ENCODE assay signal across 8 mouse cellular contexts in genomic region chr5:122502077-122502941, GRCm38 (mm10). TPM values are rescaled to one million over a fixed set of nuclear protein-coding genes. Genes with fewer than 3 reads are reported as not detected.
A peak's percentile ranks its signal among the peaks of the same experiment; 100 is the strongest.
DNase-seq lines count a peak whose midpoint lies in the region; ATAC-seq and TF ChIP-seq lines count a peak whose summit lies in the region.

Gene Atp2a2 (minus strand): TSS chr5:122502225.

- peak; percentile 91 for ATAC-seq in heart, embryonic 11.5 days (replicated peaks; ENCODE audit: insufficient number of reproducible peaks, low FRiP score, low TSS enrichment)
- peak; percentile 96 for ATAC-seq in kidney, embryonic 16.5 days (ENCODE audit: low FRiP score, low TSS enrichment)

- no peak for TF ChIP-seq CTCF in bone marrow macrophage, adult 2 months (IDR thresholded peaks at IDR 0.05; ENCODE audit: low read depth, low read length)
- TF ChIP-seq CTCF in embryonic fibroblast, embryonic 13.5 days (IDR thresholded peaks at IDR 0.05; ENCODE audit: borderline replicate concordance, insufficient read depth, low read length), result no peak
- TF ChIP-seq CTCF in liver, adult 2 months (IDR thresholded peaks at IDR 0.05; ENCODE audit: low read depth, low read length), result peak; percentile 30

- DNase-seq in A20 (ENCODE audit: low read depth, low spot score), result peak; percentile 93
- DNase-seq in liver, adult 2 months (ENCODE audit: extremely low read depth, low read depth, low spot score), result peak; percentile 58
- DNase-seq in splenic B cell, adult 2 months (ENCODE audit: low read depth, low spot score), result peak; percentile 93

- TF ChIP-seq POLR2A in bone marrow macrophage, adult 2 months (IDR thresholded peaks at IDR 0.05; ENCODE audit: borderline replicate concordance, low read depth, low read length), result peak; percentile 19; the same call in 1 of the 2 replicates
- peak; percentile 88 for TF ChIP-seq POLR2A in embryonic fibroblast, embryonic 13.5 days (IDR thresholded peaks at IDR 0.05; ENCODE audit: low read depth, low read length)
- TF ChIP-seq POLR2A in liver, adult 2 months (IDR thresholded peaks at IDR 0.05; ENCODE audit: extremely low read depth, insufficient read depth, low read length), result peak; percentile 94
- TF ChIP-seq POLR2A in myocyte (IDR thresholded peaks at IDR 0.05; ENCODE audit: insufficient read length, low read depth), result peak; percentile 80

- WGBS in heart, embryonic 11.5 days (ENCODE audit: insufficient replicate concordance), result under 1% methylated on average over 75 of the region's 113 CpGs
- WGBS in kidney, embryonic 16.5 days, result 0% methylated on average over 62 of the region's 113 CpGs
- WGBS in liver, adult 2 months, result under 1% methylated on average over 61 of the region's 113 CpGs

- peak within 1 kb of the TSS; percentile 98 for H3ac ChIP-seq in myocyte (ENCODE audit: control insufficient read depth, insufficient read length)

- peaks cover 13% of the 10 kb centered on the region; the same call in 1 of the 2 replicates for H3K79me2 ChIP-seq in liver, adult 2 months (ENCODE audit: control insufficient read depth, insufficient read depth, low read length)
- H3K79me2 ChIP-seq in myocyte (ENCODE audit: control insufficient read depth, insufficient read depth), result peaks cover 39% of the 10 kb centered on the region

- H3K27me3 ChIP-seq in heart, embryonic 11.5 days (ENCODE audit: control insufficient read depth, insufficient read depth, low read length), result no peaks in the 10 kb centered on the region
- H3K27me3 ChIP-seq in kidney, embryonic 16.5 days (ENCODE audit: insufficient read depth, low read length), result no peaks in the 10 kb centered on the region
- H3K27me3 ChIP-seq in liver, adult 2 months (ENCODE audit: control insufficient read depth, insufficient read depth, low read length), result no peaks in the 10 kb centered on the region
- H3K27me3 ChIP-seq in myocyte (ENCODE audit: control insufficient read depth, insufficient read depth, insufficient read length), result no peaks in the 10 kb centered on the region
- no peaks in the 10 kb centered on the region for H3K27me3 ChIP-seq in splenic B cell, adult 2 months (ENCODE audit: control insufficient read depth, insufficient read depth, low read length, poor library complexity, severe bottlenecking)

- peak within 1 kb of the TSS; percentile 91 for H3K4me3 ChIP-seq in bone marrow macrophage, adult 2 months (ENCODE audit: insufficient read depth, low read length)
- peak within 1 kb of the TSS; percentile 95 for H3K4me3 ChIP-seq in embryonic fibroblast, embryonic 13.5 days (ENCODE audit: insufficient read depth, low read length)
- H3K4me3 ChIP-seq in heart, embryonic 11.5 days (ENCODE audit: low read depth, low read length), result peak within 1 kb of the TSS; percentile 82
- peak within 1 kb of the TSS; percentile 88 for H3K4me3 ChIP-seq in kidney, embryonic 16.5 days (ENCODE audit: low read length)
- H3K4me3 ChIP-seq in liver, adult 2 months (ENCODE audit: insufficient read depth, low read depth, low read length), result peak within 1 kb of the TSS; percentile 99
- H3K4me3 ChIP-seq in myocyte, result peak within 1 kb of the TSS; percentile 83

- 0 out of 2 replicates have a peak, but pooled peaks cover 3% of the 10 kb centered on the region for H3K36me3 ChIP-seq in heart, embryonic 11.5 days (ENCODE audit: control insufficient read depth, insufficient read depth, low read length)
- no peaks in the 10 kb centered on the region for H3K36me3 ChIP-seq in kidney, embryonic 16.5 days (ENCODE audit: insufficient read depth, low read length)
- peaks cover 13% of the 10 kb centered on the region for H3K36me3 ChIP-seq in liver, adult 2 months (ENCODE audit: control insufficient read depth, insufficient read depth, low read length)
- H3K36me3 ChIP-seq in myocyte (ENCODE audit: control insufficient read depth, insufficient read depth), result peaks cover 8% of the 10 kb centered on the region
- peaks cover 2% of the 10 kb centered on the region for H3K36me3 ChIP-seq in splenic B cell, adult 2 months (ENCODE audit: control insufficient read depth, insufficient read depth, low read length, poor library complexity, severe bottlenecking)

- peak within 1 kb of the TSS; percentile 100 for H3K9ac ChIP-seq in heart, embryonic 11.5 days (ENCODE audit: low read depth, low read length)
- H3K9ac ChIP-seq in kidney, embryonic 16.5 days (replicated peaks; ENCODE audit: low read length), result peak within 1 kb of the TSS; percentile 99
- peak within 1 kb of the TSS; percentile 99 for H3K9ac ChIP-seq in liver, adult 2 months (ENCODE audit: low read depth, low read length)

- peaks cover 3% of the 10 kb centered on the region; the same call in 1 of the 2 replicates for H3K9me3 ChIP-seq in heart, embryonic 11.5 days (replicated peaks; ENCODE audit: control insufficient read depth, low read length)
- peaks cover 5% of the 10 kb centered on the region; the same call in 1 of the 2 replicates for H3K9me3 ChIP-seq in kidney, embryonic 16.5 days (ENCODE audit: low read length)

- peak within 1 kb of the TSS; percentile 94 for H3K4me2 ChIP-seq in heart, embryonic 11.5 days
- peak within 1 kb of the TSS; percentile 75 for H3K4me2 ChIP-seq in kidney, embryonic 16.5 days (replicated peaks; ENCODE audit: low read depth, low read length)
- peak within 1 kb of the TSS; percentile 90 for H3K4me2 ChIP-seq in myocyte (ENCODE audit: low read depth)

- peak within 1 kb of the TSS; percentile 91 for H3K27ac ChIP-seq in bone marrow macrophage, adult 2 months (ENCODE audit: insufficient read depth, low read depth, low read length)
- peak within 1 kb of the TSS; percentile 97 for H3K27ac ChIP-seq in embryonic fibroblast, embryonic 13.5 days (ENCODE audit: insufficient read depth, low read length)
- peak within 1 kb of the TSS; percentile 95 for H3K27ac ChIP-seq in heart, embryonic 11.5 days (ENCODE audit: low read depth, low read length)
- peak within 1 kb of the TSS; percentile 99 for H3K27ac ChIP-seq in kidney, embryonic 16.5 days (ENCODE audit: low read length)
- peak within 1 kb of the TSS; percentile 95 for H3K27ac ChIP-seq in liver, adult 2 months (replicated peaks; ENCODE audit: insufficient read depth, low read depth, low read length)

- peaks cover 13% of the 10 kb centered on the region for H3K4me1 ChIP-seq in bone marrow macrophage, adult 2 months (ENCODE audit: control insufficient read depth, insufficient read depth, low read length)
- H3K4me1 ChIP-seq in embryonic fibroblast, embryonic 13.5 days (ENCODE audit: control insufficient read depth, insufficient read depth, low read length), result peaks cover 5% of the 10 kb centered on the region
- H3K4me1 ChIP-seq in heart, embryonic 11.5 days (ENCODE audit: control insufficient read depth, insufficient read depth, low read length), result peaks cover 21% of the 10 kb centered on the region
- peaks cover 34% of the 10 kb centered on the region for H3K4me1 ChIP-seq in kidney, embryonic 16.5 days (ENCODE audit: insufficient read depth, low read length)
- H3K4me1 ChIP-seq in liver, adult 2 months (ENCODE audit: control insufficient read depth, insufficient read depth, low read length), result peaks cover 13% of the 10 kb centered on the region; the same call in 1 of the 2 replicates

TF ChIP-seq in myocyte, 11 proteins besides CTCF, POLR2A, EP300 and RAD21:
- TF ChIP-seq POLR2AphosphoS2 (IDR thresholded peaks at IDR 0.05; ENCODE audit: insufficient read length, low read depth) (peak; percentile 82), CEBPB (IDR thresholded peaks at IDR 0.05; ENCODE audit: insufficient read depth, poor library complexity, severe bottlenecking) (no peak), SRF (IDR thresholded peaks at IDR 0.05; ENCODE audit: control insufficient read depth, insufficient read length, low read depth) (no peak), TCF3 (IDR thresholded peaks at IDR 0.05; ENCODE audit: insufficient read length, low read depth) (no peak), MYOD1 (IDR thresholded peaks at IDR 0.05; ENCODE audit: control insufficient read depth in 1 of 3, insufficient read length in 2 of 3, low read depth in 2 of 3) (peak in 1 of 3 experiments; percentile 39), MAX (IDR thresholded peaks at IDR 0.05; ENCODE audit: low read depth) (no peak), REST (IDR thresholded peaks at IDR 0.05; ENCODE audit: insufficient read depth, insufficient read length) (peak; percentile 15), USF1 (IDR thresholded peaks at IDR 0.05; ENCODE audit: low read depth) (no peak), MYOG (IDR thresholded peaks at IDR 0.05; ENCODE audit: control insufficient read depth in 1 of 3, insufficient read depth in 1 of 3, insufficient read length in 2 of 3, low read depth in 2 of 3) (peak in 1 of 3 experiments; percentile 2), E2F4 (IDR thresholded peaks at IDR 0.05; ENCODE audit: insufficient read depth) (no peak), TCF12 (IDR thresholded peaks at IDR 0.05; ENCODE audit: insufficient read depth, poor library complexity, severe bottlenecking) (no peak)

RNA-seq across cellular contexts. Expression of gene Atp2a2, which starts in this region (rescaled TPM):
- 57.0 and 57.2 TPM in 2 replicates for polyA plus RNA-seq in bone marrow macrophage, adult 2 months (2012; ENCODE audit: insufficient read depth, insufficient read length, missing spikeins)
- polyA plus RNA-seq in embryonic fibroblast, embryonic 13.5 days (2011; ENCODE audit: insufficient read length, low read depth, missing spikeins), result 176 and 187 TPM in 2 replicates
- 255 and 272 TPM in 2 replicates for polyA plus RNA-seq in heart, embryonic 11.5 days (2014; fragmentation: Nextera tagmentation; extraction: Ambion mirVana)
- polyA plus RNA-seq in kidney, embryonic 16.5 days (2015; fragmentation: Nextera tagmentation; extraction: Ambion mirVana), result 33.6 and 35.0 TPM in 2 replicates
- total RNA-seq in liver, adult 2 months (2014; rRNA removed), result 44.6 and 65.4 TPM in 2 replicates
- 46.0 and 50.5 TPM in 2 replicates for polyA plus RNA-seq in liver, adult 2 months (2012; rRNA removed)
- polyA plus RNA-seq in myocyte (2012; fragmentation: generic; extraction: Trizol), result 295 TPM

Comparison
In these comparisons a context has a peak if more than half of its experiments do, and no peak if none do; other contexts are left out.
1. Peak in every context shown above with its lines: DNase-seq, ATAC-seq, H3K4me3 ChIP-seq and H3K27ac ChIP-seq.
2. POLR2A ChIP-seq: peak in every context shown above with its lines; median percentile 94 in liver, adult 2 months; 88 in embryonic fibroblast, embryonic 13.5 days; 80 in myocyte; 19 in bone marrow macrophage, adult 2 months.